Mouse (Mus musculus): ENCODE results near the gene Npr3. TPM values are rescaled to one million over a fixed set of nuclear protein-coding genes. Genes with fewer than 3 reads are reported as not detected.
A peak's percentile ranks its signal among the peaks of the same experiment; 100 is the strongest.
"Not testable (repeated sequence)": the region's sequence is repeated elsewhere in the genome, so short reads cannot be mapped to it uniquely, and the experiment has no call there.

Npr3 gene
- polyA plus RNA-seq, 1 experiment from 2014 or later: 11.0 TPM

GRCm38 (mm10) chr15:11845204-11846062 is 61.7 kb downstream of the Npr3 start:
- no peak overlapping the region for H3K4me3 ChIP-seq (ENCODE audit: low read depth, low read length)
- ATAC-seq (replicated peaks; ENCODE audit: low FRiP score, low TSS enrichment, low read depth): no peak
- H3K36me3 ChIP-seq (ENCODE audit: control insufficient read depth, insufficient read depth, low read length): peaks cover 14% of the 10 kb centered on the region
- H3K4me2 ChIP-seq (ENCODE audit: low read length): no peak overlapping the region
- DNase-seq (ENCODE audit: low spot score): no peak
- H3K27ac ChIP-seq (ENCODE audit: low read depth): no peak overlapping the region
- no peaks in the 10 kb centered on the region for H3K27me3 ChIP-seq (replicated peaks; ENCODE audit: control insufficient read depth, insufficient read depth, low read length)
- H3K9me3 ChIP-seq (ENCODE audit: control insufficient read depth, low read length): no peaks in the 10 kb centered on the region
- H3K4me1 ChIP-seq (replicated peaks; ENCODE audit: control insufficient read depth, insufficient read depth, low read length): peaks cover 3% of the 10 kb centered on the region; the same call in 1 of the 2 replicates
- H3K9ac ChIP-seq (ENCODE audit: low read length): no peak overlapping the region
- WGBS: 77% methylated on average over 16 of the region's 16 CpGs

GRCm38 (mm10) chr15:11844115-11844514 is 63.0 kb downstream of the Npr3 start:
- Histone ChIP-seq H3K4me2 (ENCODE audit: low read length) (no peak overlapping the region), H3K4me1 (replicated peaks; ENCODE audit: control insufficient read depth, insufficient read depth, low read length) (peaks cover 3% of the 10 kb centered on the region; the same call in 1 of the 2 replicates), H3K9ac (ENCODE audit: low read length) (no peak overlapping the region), H3K27ac (ENCODE audit: low read depth) (no peak overlapping the region), H3K9me3 (ENCODE audit: control insufficient read depth, low read length) (no peaks in the 10 kb centered on the region), H3K4me3 (ENCODE audit: low read depth, low read length) (no peak overlapping the region), H3K36me3 (ENCODE audit: control insufficient read depth, insufficient read depth, low read length) (peaks cover 14% of the 10 kb centered on the region), H3K27me3 (replicated peaks; ENCODE audit: control insufficient read depth, insufficient read depth, low read length) (no peaks in the 10 kb centered on the region)
- 80% methylated on average over 6 of the region's 6 CpGs for WGBS
- DNase-seq (ENCODE audit: low spot score): no peak
- no peak for ATAC-seq (replicated peaks; ENCODE audit: low FRiP score, low TSS enrichment, low read depth)

DNA sequence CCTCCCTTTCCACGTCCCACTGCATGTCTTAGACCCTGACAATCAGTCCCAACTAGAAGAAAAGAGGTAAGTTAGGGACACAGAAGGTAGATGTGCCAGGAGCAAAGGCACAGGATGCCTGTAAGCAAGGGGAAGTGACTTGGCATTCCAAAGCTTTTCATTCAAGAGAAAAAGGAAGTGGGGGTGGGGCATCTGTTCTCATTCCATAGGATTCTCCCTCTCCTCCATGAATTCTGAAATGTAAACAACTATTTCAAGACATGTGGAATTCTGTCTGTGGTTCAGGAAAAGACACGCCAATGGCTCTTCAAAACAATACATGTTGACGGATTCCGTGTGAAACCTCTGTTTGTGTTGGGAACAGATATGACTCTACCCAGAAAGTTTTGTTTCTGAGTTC is 65.3 kb downstream of the Npr3 start:
- Histone ChIP-seq H3K4me1 (replicated peaks; ENCODE audit: control insufficient read depth, insufficient read depth, low read length) (peaks cover 3% of the 10 kb centered on the region; the same call in 1 of the 2 replicates), H3K9ac (ENCODE audit: low read length) (no peak overlapping the region), H3K4me3 (ENCODE audit: low read depth, low read length) (no peak overlapping the region), H3K9me3 (ENCODE audit: control insufficient read depth, low read length) (no peaks in the 10 kb centered on the region), H3K27ac (ENCODE audit: low read depth) (no peak overlapping the region), H3K36me3 (ENCODE audit: control insufficient read depth, insufficient read depth, low read length) (peaks cover 9% of the 10 kb centered on the region), H3K27me3 (replicated peaks; ENCODE audit: control insufficient read depth, insufficient read depth, low read length) (no peaks in the 10 kb centered on the region), H3K4me2 (ENCODE audit: low read length) (no peak overlapping the region)
- DNase-seq (ENCODE audit: low spot score): no peak
- no peak for ATAC-seq (replicated peaks; ENCODE audit: low FRiP score, low TSS enrichment, low read depth)
- 52% methylated on average over 4 of the region's 4 CpGs for WGBS

DNA sequence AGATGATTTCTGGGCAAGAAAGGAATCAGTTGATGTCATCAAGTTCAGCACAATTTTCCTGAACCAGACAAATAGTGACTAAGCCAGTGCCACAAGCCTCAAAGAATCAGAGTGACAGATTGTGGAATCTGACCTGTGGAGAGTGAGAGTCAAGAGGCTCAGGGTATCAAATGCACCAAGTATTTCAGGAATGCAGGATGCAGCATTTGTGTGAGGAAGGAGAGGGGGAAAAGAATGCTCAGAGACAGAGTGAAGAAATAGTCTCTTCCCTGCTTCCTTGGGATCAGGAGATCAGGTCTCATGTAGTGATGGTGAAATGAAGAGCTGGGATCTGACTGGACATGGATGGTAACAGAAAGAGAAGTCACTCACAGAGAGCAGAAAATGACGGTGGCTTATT is 71.2 kb downstream of the Npr3 start:
- ATAC-seq (replicated peaks; ENCODE audit: low FRiP score, low TSS enrichment, low read depth) (no peak), DNase-seq (ENCODE audit: low spot score) (no peak)
- H3K4me1 ChIP-seq (replicated peaks; ENCODE audit: control insufficient read depth, insufficient read depth, low read length): peaks cover 7% of the 10 kb centered on the region
- H3K27ac ChIP-seq (ENCODE audit: low read depth): no peak overlapping the region
- WGBS: 57% methylated on average over 1 of the region's 1 CpGs
- H3K36me3 ChIP-seq (ENCODE audit: control insufficient read depth, insufficient read depth, low read length): no peaks in the 10 kb centered on the region
- H3K4me2 ChIP-seq (ENCODE audit: low read length): no peak overlapping the region
- no peaks in the 10 kb centered on the region for H3K27me3 ChIP-seq (replicated peaks; ENCODE audit: control insufficient read depth, insufficient read depth, low read length)
- no peak overlapping the region for H3K4me3 ChIP-seq (ENCODE audit: low read depth, low read length)
- H3K9me3 ChIP-seq (ENCODE audit: control insufficient read depth, low read length): no peaks in the 10 kb centered on the region
- no peak overlapping the region for H3K9ac ChIP-seq (ENCODE audit: low read length)

- not testable (repeated sequence) for H3K4me2 ChIP-seq (ENCODE audit: low read length); ATAC-seq (replicated peaks; ENCODE audit: low FRiP score, low TSS enrichment, low read depth)
Measured at GRCm38 (mm10) chr15:11822347-11822746, 84.7 kb downstream of the Npr3 start.

GRCm38 (mm10) chr15:11815551-11815950 is 91.5 kb downstream of the Npr3 start:
- Histone ChIP-seq H3K9me3 (ENCODE audit: control insufficient read depth, low read length) (no peaks in the 10 kb centered on the region), H3K9ac (ENCODE audit: low read length) (no peak overlapping the region), H3K36me3 (ENCODE audit: control insufficient read depth, insufficient read depth, low read length) (no peaks in the 10 kb centered on the region), H3K4me1 (replicated peaks; ENCODE audit: control insufficient read depth, insufficient read depth, low read length) (no peaks in the 10 kb centered on the region; the same call in 1 of the 2 replicates), H3K27ac (ENCODE audit: low read depth) (no peak overlapping the region), H3K27me3 (replicated peaks; ENCODE audit: control insufficient read depth, insufficient read depth, low read length) (no peaks in the 10 kb centered on the region), H3K4me3 (ENCODE audit: low read depth, low read length) (no peak overlapping the region), H3K4me2 (ENCODE audit: low read length) (no peak overlapping the region)
- DNase-seq (ENCODE audit: low spot score): no peak
- ATAC-seq (replicated peaks; ENCODE audit: low FRiP score, low TSS enrichment, low read depth): no peak
- WGBS: 29% methylated on average over 4 of the region's 4 CpGs

More at GRCm38 (mm10) chr15:11822347-11822746, 84.7 kb downstream of the Npr3 start:
- WGBS: 52% methylated on average over 6 of the region's 6 CpGs
- not testable (repeated sequence) for H3K27ac ChIP-seq (ENCODE audit: low read depth); H3K9ac ChIP-seq (ENCODE audit: low read length); DNase-seq (ENCODE audit: low spot score); H3K4me3 ChIP-seq (ENCODE audit: low read depth, low read length); H3K36me3 ChIP-seq (ENCODE audit: control insufficient read depth, insufficient read depth, low read length); H3K27me3 ChIP-seq (replicated peaks; ENCODE audit: control insufficient read depth, insufficient read depth, low read length); H3K9me3 ChIP-seq (ENCODE audit: control insufficient read depth, low read length); H3K4me1 ChIP-seq (replicated peaks; ENCODE audit: control insufficient read depth, insufficient read depth, low read length)

DNA sequence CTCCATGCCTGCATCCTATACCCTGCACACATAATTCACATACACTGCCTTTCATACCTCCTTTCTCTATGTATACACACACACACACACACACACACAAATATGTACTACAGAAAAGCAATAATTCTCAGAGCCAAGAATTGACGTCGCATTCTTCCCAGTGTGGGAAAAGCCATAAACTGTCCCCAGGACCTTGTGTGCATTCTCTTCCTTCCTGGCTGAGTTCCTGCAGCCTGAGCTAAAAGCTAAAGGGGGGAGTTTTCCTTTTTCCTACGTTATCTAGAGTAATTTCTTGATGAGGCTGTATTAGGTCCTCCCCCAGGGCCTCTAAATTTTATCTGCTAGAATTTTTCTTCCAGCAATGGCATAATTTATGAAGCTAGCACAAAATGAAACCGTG is 103.5 kb downstream of the Npr3 start:
- H3K27ac ChIP-seq (ENCODE audit: low read depth): no peak overlapping the region
- DNase-seq (ENCODE audit: low spot score) (no peak), ATAC-seq (replicated peaks; ENCODE audit: low FRiP score, low TSS enrichment, low read depth) (no peak)
- H3K36me3 ChIP-seq (ENCODE audit: control insufficient read depth, insufficient read depth, low read length): no peaks in the 10 kb centered on the region
- peaks cover 23% of the 10 kb centered on the region for H3K4me1 ChIP-seq (replicated peaks; ENCODE audit: control insufficient read depth, insufficient read depth, low read length)
- 23% methylated on average over 4 of the region's 4 CpGs for WGBS
- no peak overlapping the region for H3K4me2 ChIP-seq (ENCODE audit: low read length)
- H3K9me3 ChIP-seq (ENCODE audit: control insufficient read depth, low read length): no peaks in the 10 kb centered on the region
- no peak overlapping the region for H3K4me3 ChIP-seq (ENCODE audit: low read depth, low read length)
- H3K27me3 ChIP-seq (replicated peaks; ENCODE audit: control insufficient read depth, insufficient read depth, low read length): no peaks in the 10 kb centered on the region
- no peak overlapping the region for H3K9ac ChIP-seq (ENCODE audit: low read length)

- DNase-seq (ENCODE audit: low spot score): peak; percentile 57
- 17% methylated on average over 13 of the region's 13 CpGs for whole genome bisulfite sequencing
Measured at GRCm38 (mm10) chr15:11801863-11802722, 105.0 kb downstream of the Npr3 start.

More at GRCm38 (mm10) chr15:11801863-11802722, 105.0 kb downstream of the Npr3 start:
- no peak overlapping the region for H3K9ac ChIP-seq (ENCODE audit: low read length)
- peak overlapping the region; percentile 54; the same call in 1 of the 2 replicates for H3K27ac ChIP-seq (ENCODE audit: low read depth)
- H3K9me3 ChIP-seq (ENCODE audit: control insufficient read depth, low read length): no peaks in the 10 kb centered on the region
- H3K36me3 ChIP-seq (ENCODE audit: control insufficient read depth, insufficient read depth, low read length): no peaks in the 10 kb centered on the region
- no peak for ATAC-seq (replicated peaks; ENCODE audit: low FRiP score, low TSS enrichment, low read depth)
- H3K4me3 ChIP-seq (ENCODE audit: low read depth, low read length): no peak overlapping the region
- H3K4me2 ChIP-seq (ENCODE audit: low read length): peak overlapping the region; percentile 30
- H3K4me1 ChIP-seq (replicated peaks; ENCODE audit: control insufficient read depth, insufficient read depth, low read length): peaks cover 23% of the 10 kb centered on the region
- H3K27me3 ChIP-seq (replicated peaks; ENCODE audit: control insufficient read depth, insufficient read depth, low read length): no peaks in the 10 kb centered on the region
